Mouse (Mus musculus): ENCODE measurements at regions not wholly inside any gene's neighbourhood (a gene's known extent, or its start where the extent isn't known, plus 50 kb on each side); places are given as distances from the start of the nearest gene placed in this dataset.

GRCm38 (mm10) chr10:95124476-95124875, 179.8 kb upstream of the Plxnc1 start:
- ChIA-PET CTCF (no interaction called here), POLR2A (interaction anchor here in 1 of 4 experiments (0.6 kb wide), 1 partner anchor 334 kb away, joined by 3 read pairs; no protein-coding TSS in a partner anchor)

- ChIA-PET POLR2A (interaction anchor here in 1 of 4 experiments (0.6 kb wide), 1 partner anchor 298 kb away, joined by 3 read pairs; no protein-coding TSS in a partner anchor), CTCF (no interaction called here)
Observed at GRCm38 (mm10) chr10:95120007-95120406, 175.4 kb upstream of the Plxnc1 start.

GRCm38 (mm10) chr10:95118786-95119351, 174.2 kb upstream of the Plxnc1 start:
- POLR2A ChIA-PET: interaction anchor here in 1 of 4 experiments (0.6 kb wide), 1 partner anchor 26 kb away, joined by 4 read pairs; no protein-coding TSS in a partner anchor
- CTCF ChIA-PET: no interaction called here

- CTCF ChIA-PET: no interaction called here
- POLR2A ChIA-PET: interaction anchor here in 1 of 4 experiments (1.3 kb wide), 1 partner anchor 9 kb away, joined by 4 read pairs; no protein-coding TSS in a partner anchor
Observed at GRCm38 (mm10) chr10:95117731-95118212, 173.1 kb upstream of the Plxnc1 start.

GRCm38 (mm10) chr10:95117041-95117730, 172.6 kb upstream of the Plxnc1 start:
- CTCF ChIA-PET: interaction anchor here (0.5 to 1.6 kb wide), 4 partner anchors 39 to 352 kb away, joined by 3 to 10 read pairs (median 6); no protein-coding TSS in a partner anchor
- POLR2A ChIA-PET: interaction anchor here in 2 of 4 experiments (0.6 to 1.3 kb wide), 7 partner anchors 10 to 456 kb away, joined by 3 to 7 read pairs (median 4); no protein-coding TSS in a partner anchor

- ChIA-PET POLR2A (interaction anchor here in 2 of 4 experiments (0.6 to 1.3 kb wide), 6 partner anchors 11 to 456 kb away, joined by 3 to 7 read pairs (median 4); no protein-coding TSS in a partner anchor), CTCF (interaction anchor here (0.5 to 1.6 kb wide), 7 partner anchors 39 to 352 kb away, joined by 3 to 10 read pairs (median 3); no protein-coding TSS in a partner anchor)
Observed at GRCm38 (mm10) chr10:95116579-95117011, 172.0 kb upstream of the Plxnc1 start.

GRCm38 (mm10) chr10:95112837-95113388, 168.3 kb upstream of the Plxnc1 start:
- ChIA-PET CTCF (interaction anchor here in 2 of 4 experiments (0.6 kb wide), 2 partner anchors 174 to 240 kb away, joined by 3 read pairs; no protein-coding TSS in a partner anchor), POLR2A (interaction anchor here in 1 of 4 experiments (0.5 to 1.1 kb wide), 3 partner anchors 43 to 242 kb away, joined by 3 read pairs; no protein-coding TSS in a partner anchor)

- ChIA-PET CTCF (no interaction called here), POLR2A (no interaction called here)
Observed at GRCm38 (mm10) chr10:95112231-95112774, 167.7 kb upstream of the Plxnc1 start.

- ChIA-PET POLR2A (interaction anchor here in 2 of 4 experiments (0.7 kb wide), 2 partner anchors 90 to 350 kb away, joined by 4 to 5 read pairs; no protein-coding TSS in a partner anchor), CTCF (no interaction called here)
Observed at GRCm38 (mm10) chr10:95110786-95111185, 166.2 kb upstream of the Plxnc1 start.

- CTCF ChIA-PET: no interaction called here
- POLR2A ChIA-PET: no interaction called here
Observed at GRCm38 (mm10) chr10:95109576-95109975, 164.9 kb upstream of the Plxnc1 start.

GRCm38 (mm10) chr10:95107532-95108251, 163.1 kb upstream of the Plxnc1 start:
- CTCF ChIA-PET: interaction anchor here in 1 of 4 experiments (0.6 kb wide), 2 partner anchors 147 to 477 kb away, joined by 3 read pairs; no protein-coding TSS in a partner anchor
- POLR2A ChIA-PET: no interaction called here

GRCm38 (mm10) chr10:95103808-95104207, 159.2 kb upstream of the Plxnc1 start:
- CTCF ChIA-PET: interaction anchor here in 2 of 4 experiments (0.6 to 0.7 kb wide), 3 partner anchors 84 to 372 kb away, joined by 3 read pairs; no protein-coding TSS in a partner anchor
- POLR2A ChIA-PET: interaction anchor here in 2 of 4 experiments (0.7 to 1.2 kb wide), 2 partner anchors 16 to 314 kb away, joined by 3 read pairs; no protein-coding TSS in a partner anchor

GRCm38 (mm10) chr10:95102981-95103380, 158.3 kb upstream of the Plxnc1 start:
- ChIA-PET CTCF (no interaction called here), POLR2A (interaction anchor here in 1 of 4 experiments (0.7 kb wide), 1 partner anchor 15 kb away, joined by 3 read pairs; no protein-coding TSS in a partner anchor)

- CTCF ChIA-PET: interaction anchor here in 1 of 4 experiments (0.6 kb wide), 1 partner anchor 109 kb away, joined by 4 read pairs; no protein-coding TSS in a partner anchor
- POLR2A ChIA-PET: no interaction called here
Observed at GRCm38 (mm10) chr10:95099906-95100305, 155.3 kb upstream of the Plxnc1 start.

- CTCF ChIA-PET: no interaction called here
- POLR2A ChIA-PET: interaction anchor here in 1 of 4 experiments (0.6 to 1.5 kb wide), 2 partner anchors 35 to 221 kb away, joined by 3 read pairs; no protein-coding TSS in a partner anchor
Observed at GRCm38 (mm10) chr10:95095847-95096246, 151.2 kb upstream of the Plxnc1 start.

- CTCF ChIA-PET: interaction anchor here in 1 of 4 experiments (0.6 kb wide), 1 partner anchor 238 kb away, joined by 3 read pairs; no protein-coding TSS in a partner anchor
Observed at GRCm38 (mm10) chr10:95094771-95095170, 150.1 kb upstream of the Plxnc1 start.

GRCm38 (mm10) chr10:95093266-95093665, 148.6 kb upstream of the Plxnc1 start:
- POLR2A ChIA-PET: interaction anchor here in 3 of 4 experiments (0.6 to 1.5 kb wide), 4 partner anchors 18 to 79 kb away, joined by 3 to 5 read pairs (median 4); no protein-coding TSS in a partner anchor
- CTCF ChIA-PET: interaction anchor here in 3 of 4 experiments (0.6 to 2.7 kb wide), 4 partner anchors 102 to 336 kb away, joined by 3 to 10 read pairs (median 6); no protein-coding TSS in a partner anchor

More at GRCm38 (mm10) chr10:95094771-95095170, 150.1 kb upstream of the Plxnc1 start:
- POLR2A ChIA-PET: interaction anchor here in 3 of 4 experiments (0.8 to 1.3 kb wide), 4 partner anchors 20 to 758 kb away, joined by 3 read pairs; no protein-coding TSS in a partner anchor

Data from embryonic stem cell, embryonic (primary cell).